Mouse (Mus musculus) gastrocnemius, postnatal 4 days (tissue): Measurements from ENCODE around the gene P3h3. TPM values are rescaled to one million over a fixed set of nuclear protein-coding genes. Genes with fewer than 3 reads are reported as not detected.

ENCODE experiments used
- DNase-seq, 2 experiments: peaks; one replicate each; pipeline ENCODE4 v3.0.0; 2021 to 2022; ENCODE audit warnings: low spot score in 2 of 2, mixed read lengths in 2 of 2
- total RNA-seq, 2 experiments: library from RNA; stranded (reverse); gene quantifications; 2 replicates each; pipeline ENCODE4 v1.2.3; 2021

The P3h3 gene
- total RNA-seq, 2 experiments from 2014 or later = 57.3 to 62.8 TPM

GRCm38 (mm10) chr6:124874348-124874747 lies 16.8 kb upstream of the P3h3 start:
- no peak for DNase-seq

- no peak for DNase-seq
Observed at GRCm38 (mm10) chr6:124866560-124866959, 9.0 kb upstream of the P3h3 start.

GRCm38 (mm10) chr6:124865766-124866362 lies 8.3 kb upstream of the P3h3 start:
- DNase-seq = no peak

GRCm38 (mm10) chr6:124863658-124864298 lies 6.2 kb upstream of the P3h3 start, which contains the start of gene Gpr162:
Gene Gpr162, minus strand, starts transcription at chr6:124863983.
- peak; percentile 60 to 72 for DNase-seq

- DNase-seq = no peak
Observed at GRCm38 (mm10) chr6:124863125-124863657, 5.6 kb upstream of the P3h3 start.

GRCm38 (mm10) chr6:124862406-124863124 lies 5.0 kb upstream of the P3h3 start:
- DNase-seq = no peak

GRCm38 (mm10) chr6:124861802-124862201 lies 4.2 kb upstream of the P3h3 start:
- no peak for DNase-seq

- DNase-seq = no peak
Observed at GRCm38 (mm10) chr6:124861266-124861665, 3.7 kb upstream of the P3h3 start.

- no peak for DNase-seq
Observed at GRCm38 (mm10) chr6:124860511-124860910, 3.0 kb upstream of the P3h3 start.

- DNase-seq = peak; percentile 74 to 89
Observed at GRCm38 (mm10) chr6:124859725-124860124, 2.2 kb upstream of the P3h3 start.

GRCm38 (mm10) chr6:124858561-124859318 lies 1.2 kb upstream of the P3h3 start:
- no peak for DNase-seq

GRCm38 (mm10) chr6:124857840-124858530 lies 433 bp upstream of the P3h3 start:
- no peak for DNase-seq

- DNase-seq = no peak
Observed at GRCm38 (mm10) chr6:124856321-124856720, 1.2 kb downstream of the P3h3 start.

GRCm38 (mm10) chr6:124854647-124855046 lies 2.9 kb downstream of the P3h3 start:
- no peak for DNase-seq

- DNase-seq = no peak
Observed at GRCm38 (mm10) chr6:124850535-124850934, 7.0 kb downstream of the P3h3 start.

- DNase-seq = peak; percentile 90 to 91
Observed at GRCm38 (mm10) chr6:124847305-124847704, 10.2 kb downstream of the P3h3 start.

- no peak for DNase-seq
Observed at GRCm38 (mm10) chr6:124840241-124841167, 17.0 kb downstream of the P3h3 start, which contains the start of gene Gnb3. Gene Gnb3, minus strand, starts transcription at chr6:124840275.

GRCm38 (mm10) chr6:124839805-124840204 lies 17.7 kb downstream of the P3h3 start:
- peak in 1 of 2 experiments; percentile 47 for DNase-seq

- no peak for DNase-seq
Observed at GRCm38 (mm10) chr6:124836411-124836810, 21.1 kb downstream of the P3h3 start.
